Mouse (Mus musculus) CH12.LX (cell line): Measurements from ENCODE around the gene Golph3. TPM values are rescaled to one million over a fixed set of nuclear protein-coding genes. Genes with fewer than 3 reads are reported as not detected.

Source experiments
- DNase-seq: peaks from one replicate; pipeline ENCODE4 v3.0.0-alpha.2; 2013; ENCODE audit errors: extremely low read depth
- H3K27ac ChIP-seq: 2 replicates; pipeline ENCODE4 v1.5.1; 2012; ENCODE audit warnings: low read depth, mild to moderate bottlenecking, control low read depth, moderate library complexity; ENCODE audit not compliant: insufficient read depth
- H3K27me3 ChIP-seq: replicated peaks from 2 replicates; pipeline ENCODE3; 2012; ENCODE audit warnings: inconsistent platforms
- H3K36me3 ChIP-seq, 2 experiments: replicated peaks in 1 of 2; 2 replicates each; pipeline versions ENCODE3 to v1.6.1; 2012; ENCODE audit warnings: inconsistent platforms in 1 of 2, low read length in 1 of 2, mild to moderate bottlenecking in 1 of 2, mixed read lengths in 1 of 2, moderate library complexity in 1 of 2; ENCODE audit not compliant: control insufficient read depth in 1 of 2, insufficient read depth in 1 of 2
- H3K4me1 ChIP-seq, 2 experiments: 2 replicates each; pipeline ENCODE4 v1.6.1; 2012; ENCODE audit warnings: inconsistent platforms in 1 of 2, moderate library complexity in 1 of 2; ENCODE audit not compliant: insufficient read depth in 2 of 2, control insufficient read depth in 1 of 2
- H3K4me2 ChIP-seq: 2 replicates; pipeline ENCODE4 v1.6.1; 2012; ENCODE audit warnings: low read depth, mild to moderate bottlenecking, control low read depth; ENCODE audit not compliant: poor library complexity, insufficient read depth, severe bottlenecking
- H3K4me3 ChIP-seq, 3 experiments: fragments of 150-350 bp in 1 of 3; sonication (generic) in 1 of 3; replicated peaks in 1 of 3; 2 replicates each; pipeline versions ENCODE3 to v1.5.1; 2011 to 2012; ENCODE audit warnings: low read depth in 2 of 3, low read length in 2 of 3, mild to moderate bottlenecking in 2 of 3, moderate library complexity in 2 of 3, control low read depth in 1 of 3, improper control_type of control experiment in 1 of 3, inconsistent platforms in 1 of 3, mixed read lengths in 1 of 3; ENCODE audit not compliant: poor library complexity in 1 of 3
- H3K79me2 ChIP-seq: replicated peaks from 2 replicates; pipeline ENCODE4 v1.6.1; 2012; ENCODE audit warnings: mild to moderate bottlenecking, moderate library complexity; ENCODE audit not compliant: control insufficient read depth, poor library complexity, insufficient read depth, severe bottlenecking; ENCODE audit errors: extremely low read depth
- H3K9ac ChIP-seq: 2 replicates; pipeline ENCODE4 v1.6.1; 2012; ENCODE audit warnings: low read depth, mild to moderate bottlenecking, control low read depth, moderate library complexity; ENCODE audit not compliant: insufficient read depth
- H3K9me3 ChIP-seq: replicated peaks from 2 replicates; pipeline ENCODE3; 2012; ENCODE audit warnings: low read length, inconsistent platforms, mixed read lengths
- BHLHE40 ChIP-seq: IDR thresholded peaks from 2 replicates; pipeline ENCODE4 v1.6.1; 2011; ENCODE audit warnings: mild to moderate bottlenecking, low read depth, low read length, improper control_type of control experiment
- CHD2 ChIP-seq: IDR thresholded peaks from 2 replicates; pipeline ENCODE4 v1.6.1; 2011; ENCODE audit warnings: low read length, improper control_type of control experiment
- E2F4 ChIP-seq: IDR thresholded peaks from 2 replicates; pipeline ENCODE4 v1.6.1; 2011; ENCODE audit warnings: low read depth, low read length, improper control_type of control experiment; ENCODE audit not compliant: insufficient replicate concordance
- ETS1 ChIP-seq: conservative IDR thresholded peaks from 2 replicates; pipeline ENCODE4 v1.6.1; 2012; ENCODE audit warnings: low read depth, mild to moderate bottlenecking, inconsistent platforms, low read length, improper control_type of control experiment, moderate library complexity
- HCFC1 ChIP-seq: IDR thresholded peaks from 2 replicates; pipeline ENCODE4 v1.6.1; 2012; ENCODE audit warnings: low read depth, mild to moderate bottlenecking, inconsistent platforms, low read length, improper control_type of control experiment
- JUN ChIP-seq: IDR thresholded peaks from 2 replicates; pipeline ENCODE4 v1.6.1; 2011; ENCODE audit warnings: low read depth, mild to moderate bottlenecking, low read length, improper control_type of control experiment, moderate library complexity; ENCODE audit not compliant: insufficient read depth
- JUND ChIP-seq: conservative IDR thresholded peaks from 2 replicates; pipeline ENCODE4 v1.6.1; 2011; ENCODE audit warnings: low read depth, low read length, improper control_type of control experiment
- KAT2A ChIP-seq: IDR thresholded peaks from 2 replicates; pipeline ENCODE4 v1.6.1; 2012; ENCODE audit warnings: low read length, improper control_type of control experiment, inconsistent platforms; ENCODE audit not compliant: insufficient replicate concordance
- MAFK ChIP-seq: IDR thresholded peaks from 2 replicates; pipeline ENCODE4 v1.6.1; 2011; ENCODE audit warnings: low read length, improper control_type of control experiment; ENCODE audit not compliant: insufficient replicate concordance
- MAX ChIP-seq: IDR thresholded peaks from 2 replicates; pipeline ENCODE4 v1.6.1; 2011; ENCODE audit warnings: low read length, improper control_type of control experiment
- MAZ ChIP-seq: IDR thresholded peaks from 2 replicates; pipeline ENCODE4 v1.6.1; 2012; ENCODE audit warnings: low read depth, mild to moderate bottlenecking, inconsistent platforms, low read length, improper control_type of control experiment, moderate library complexity
- MEF2A ChIP-seq: IDR thresholded peaks from 2 replicates; pipeline ENCODE4 v1.6.1; 2014; ENCODE audit warnings: low read depth, mild to moderate bottlenecking, inconsistent platforms, low read length, improper control_type of control experiment, borderline replicate concordance
- MXI1 ChIP-seq: IDR thresholded peaks from 2 replicates; pipeline ENCODE4 v1.6.1; 2011; ENCODE audit warnings: mild to moderate bottlenecking, low read depth, low read length, improper control_type of control experiment
- MYC ChIP-seq: IDR thresholded peaks from 2 replicates; pipeline ENCODE4 v1.6.1; 2011; ENCODE audit warnings: low read depth, mild to moderate bottlenecking, improper control_type of control experiment, low read length
- NELFE ChIP-seq: IDR thresholded peaks from 2 replicates; pipeline ENCODE4 v1.6.1; 2011; ENCODE audit warnings: low read depth, low read length, improper control_type of control experiment
- PAX5 ChIP-seq: IDR thresholded peaks from 2 replicates; pipeline ENCODE4 v1.6.1; 2012; ENCODE audit warnings: low read length, inconsistent platforms, mixed read lengths
- POLR2A ChIP-seq: IDR thresholded peaks from 2 replicates; pipeline ENCODE4 v1.6.1; 2011; ENCODE audit warnings: low read depth, mild to moderate bottlenecking, improper control_type of control experiment, low read length
- RAD21 ChIP-seq: IDR thresholded peaks from 2 replicates; pipeline ENCODE4 v1.6.1; 2011; ENCODE audit warnings: low read depth, mild to moderate bottlenecking, low read length, improper control_type of control experiment, moderate library complexity
- RCOR1 ChIP-seq: conservative IDR thresholded peaks from 2 replicates; pipeline ENCODE4 v1.6.1; 2012; ENCODE audit warnings: low read depth, mild to moderate bottlenecking, inconsistent platforms, low read length, improper control_type of control experiment
- TBP ChIP-seq: conservative IDR thresholded peaks from 2 replicates; pipeline ENCODE4 v1.6.1; 2011; ENCODE audit warnings: low read depth, low read length, improper control_type of control experiment
- UBTF ChIP-seq: IDR thresholded peaks from 2 replicates; pipeline ENCODE4 v1.6.1; 2012; ENCODE audit warnings: low read depth, mild to moderate bottlenecking, inconsistent platforms, low read length, improper control_type of control experiment, moderate library complexity
- USF1 ChIP-seq: IDR thresholded peaks from 2 replicates; pipeline ENCODE4 v1.6.1; 2014; ENCODE audit warnings: low read depth, mild to moderate bottlenecking, inconsistent platforms, low read length, improper control_type of control experiment
- ZMIZ1 ChIP-seq: IDR thresholded peaks from 2 replicates; pipeline ENCODE4 v1.6.1; 2012; ENCODE audit warnings: low read depth, mild to moderate bottlenecking, inconsistent platforms, low read length, improper control_type of control experiment
- dilution Hi-C: fragments of 300-500 bp; cut with MboI; formaldehyde crosslinking; loops from 2 replicates; pipeline ENCODE4 v1.14.3; 2020; ENCODE audit warnings: low sequenced_read_pairs; ENCODE audit not compliant: extremely low pct_unique_long_range_greater_than_20kb, extremely low pct_ligation_motif_present
- in situ Hi-C: fragments of 300-500 bp; cut with MboI; formaldehyde crosslinking; loops from 3 replicates; pipeline ENCODE4 v1.14.3; 2019; ENCODE audit warnings: low sequenced_read_pairs, low pct_ligation_motif_present, low pct_unique_long_range_greater_than_20kb, mixed read lengths
- polyA plus RNA-seq: library from polyadenylated mRNA; unstranded; fragments of >175 nt; gene quantifications from 2 replicates; pipeline ENCODE4 v1.2.1, GENCODE M21; 2012; ENCODE audit warnings: low read depth; ENCODE audit not compliant: insufficient read length
- total RNA-seq, 2 experiments: library from RNA; depleted of rRNA; stranded (reverse); fragments of 300-350 nt in 1 of 2; fragments of >200 nt in 1 of 2; gene quantifications; 2 replicates each; pipeline ENCODE4 v1.2.3; 2012 to 2014

The Golph3 gene
- total and polyA plus RNA-seq, 3 experiments, result 67.2 to 208 (median 97.2) TPM

GRCm38 (mm10) chr15:12330389-12330788 is 9.1 kb downstream of the Golph3 start:
- Histone ChIP-seq H3K4me2 (no peak overlapping the region), H3K9ac (no peak overlapping the region), H3K27ac (no peak overlapping the region), H3K4me3 (no peak overlapping the region), H3K9me3 (no peaks in the 10 kb centered on the region), H3K4me1 (peaks cover 0 to 42% of the 10 kb centered on the region in 2 experiments; a peak in 2 of 4 replicates), H3K79me2 (peaks cover 85% of the 10 kb centered on the region), H3K36me3 (peaks cover 7 to 66% of the 10 kb centered on the region in 2 experiments), H3K27me3 (no peaks in the 10 kb centered on the region)
- dilution Hi-C loops, result no loop called here
- no peak for TF ChIP-seq ZMIZ1
- TF ChIP-seq JUND, result no peak
- no peak for TF ChIP-seq POLR2A
- TF ChIP-seq NELFE, result no peak
- TF ChIP-seq MEF2A, result no peak
- TF ChIP-seq JUN, result no peak
- TF ChIP-seq CHD2, result no peak
- TF ChIP-seq UBTF, result no peak
- in situ Hi-C loops, result no loop called here
- no peak for DNase-seq

GRCm38 (mm10) chr15:12330892-12331291 is 9.6 kb downstream of the Golph3 start:
- TF ChIP-seq JUND (no peak), MAX (no peak), NELFE (no peak), KAT2A (no peak), PAX5 (no peak), TBP (no peak), MXI1 (no peak), CHD2 (no peak), BHLHE40 (no peak), MYC (no peak), HCFC1 (no peak), RAD21 (no peak), JUN (no peak), ETS1 (no peak), RCOR1 (no peak), POLR2A (no peak), USF1 (no peak), MAFK (no peak), MAZ (no peak), E2F4 (no peak)
- TF ChIP-seq, all 38 proteins: peak for 0
- Histone ChIP-seq H3K36me3 (peaks cover 2 to 62% of the 10 kb centered on the region in 2 experiments), H3K4me3 (no peak overlapping the region), H3K4me2 (no peak overlapping the region), H3K27me3 (no peaks in the 10 kb centered on the region), H3K9me3 (no peaks in the 10 kb centered on the region), H3K9ac (no peak overlapping the region), H3K27ac (no peak overlapping the region), H3K4me1 (peaks cover 0 to 37% of the 10 kb centered on the region in 2 experiments; a peak in 2 of 4 replicates), H3K79me2 (peaks cover 84% of the 10 kb centered on the region)
- no peak for DNase-seq
- in situ Hi-C loops, result no loop called here
- dilution Hi-C loops, result no loop called here
